In the genomic region with DNA sequence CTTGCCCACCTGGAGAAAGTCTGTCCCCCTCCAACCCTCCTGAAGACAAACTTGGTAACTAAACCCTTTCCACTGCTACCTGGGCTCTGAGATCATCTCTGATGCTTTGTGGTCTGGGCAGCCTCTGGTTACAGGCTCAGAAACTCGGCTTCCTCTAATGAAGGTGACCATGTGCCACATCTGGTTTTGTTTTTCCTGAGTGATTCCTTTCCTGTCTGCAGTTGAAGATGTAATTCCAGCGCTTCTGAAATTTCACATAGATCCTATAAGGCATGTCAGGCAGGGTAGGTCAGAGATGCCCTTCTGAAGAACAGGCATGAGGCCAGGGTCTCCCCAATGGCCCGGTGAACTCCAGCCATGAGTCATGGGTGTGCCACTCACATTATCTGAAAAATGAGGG, we compare ENCODE assay signal across 8 mouse cellular contexts.
"Had no signal": no experiment of that assay in that cellular context is flagged by ENCODE, and none has a peak within 500 bp of the region (broad histone marks: within the 10 kb centered on the region; RNA-seq: fewer than 3 reads in every experiment).

No protein-coding gene starts in this region.

- H3K4me2 ChIP-seq: limb, embryonic 15.5 days; liver, embryonic 13.5 days; midbrain, embryonic 13.5 days; stomach, embryonic 15.5 days had no signal

- DNase-seq: kidney, postnatal 36 days; liver, embryonic 13.5 days; lung, adult 18-20 months; right cerebral cortex, postnatal 14 days; thymus, postnatal 4 days had no signal

- H3K4me3 ChIP-seq: limb, embryonic 15.5 days; liver, embryonic 13.5 days; midbrain, embryonic 13.5 days; stomach, embryonic 15.5 days had no signal

- H3K9ac ChIP-seq: limb, embryonic 15.5 days; liver, embryonic 13.5 days; midbrain, embryonic 13.5 days; stomach, embryonic 15.5 days had no signal

- H3K9me3 ChIP-seq: limb, embryonic 15.5 days; liver, embryonic 13.5 days; midbrain, embryonic 13.5 days; stomach, embryonic 15.5 days had no signal

- H3K27me3 ChIP-seq: limb, embryonic 15.5 days; midbrain, embryonic 13.5 days; stomach, embryonic 15.5 days had no signal

- ATAC-seq: midbrain, embryonic 13.5 days had no signal

- H3K36me3 ChIP-seq: limb, embryonic 15.5 days; stomach, embryonic 15.5 days had no signal

- H3K27ac ChIP-seq: limb, embryonic 15.5 days; liver, embryonic 13.5 days; midbrain, embryonic 13.5 days; stomach, embryonic 15.5 days had no signal

- H3K4me1 ChIP-seq: limb, embryonic 15.5 days; midbrain, embryonic 13.5 days; stomach, embryonic 15.5 days had no signal
